Mouse (Mus musculus) kidney, adult 9 months (tissue): Measurements from ENCODE around the gene Trmt5.

Experiments used
- DNase-seq: peaks from one replicate; pipeline ENCODE4 v3.0.0; 2022

Trmt5 gene

GRCm38 (mm10) chr12:73286287-73287092, at the start of gene Trmt5, which contains the start of gene Slc38a6:
TSS of gene Trmt5 (minus strand) at chr12:73286710.
TSS of gene Slc38a6 (plus strand) at chr12:73286779.
- DNase-seq, result peak; percentile 95

GRCm38 (mm10) chr12:73334051-73334551, 47.6 kb upstream of the Trmt5 start:
- no peak for DNase-seq

- no peak for DNase-seq
Measured at GRCm38 (mm10) chr12:73332701-73333100, 46.2 kb upstream of the Trmt5 start.

- no peak for DNase-seq
Measured at GRCm38 (mm10) chr12:73330236-73330635, 43.7 kb upstream of the Trmt5 start.

GRCm38 (mm10) chr12:73328448-73329167, 42.1 kb upstream of the Trmt5 start:
- no peak for DNase-seq

GRCm38 (mm10) chr12:73327381-73327780, 40.9 kb upstream of the Trmt5 start:
- no peak for DNase-seq

- no peak for DNase-seq
Measured at GRCm38 (mm10) chr12:73325617-73326016, 39.1 kb upstream of the Trmt5 start.

- DNase-seq, result no peak
Measured at GRCm38 (mm10) chr12:73325181-73325580, 38.7 kb upstream of the Trmt5 start.

- peak; percentile 30 for DNase-seq
Measured at GRCm38 (mm10) chr12:73324742-73325141, 38.2 kb upstream of the Trmt5 start.

- no peak for DNase-seq
Measured at GRCm38 (mm10) chr12:73324180-73324586, 37.7 kb upstream of the Trmt5 start.

- DNase-seq, result no peak
Measured at GRCm38 (mm10) chr12:73317706-73318686, 31.5 kb upstream of the Trmt5 start.

GRCm38 (mm10) chr12:73308711-73309110, 22.2 kb upstream of the Trmt5 start:
- DNase-seq, result no peak

- no peak for DNase-seq
Measured at GRCm38 (mm10) chr12:73307750-73308149, 21.2 kb upstream of the Trmt5 start.

GRCm38 (mm10) chr12:73304636-73305035, 18.1 kb upstream of the Trmt5 start:
- DNase-seq, result peak; percentile 49

GRCm38 (mm10) chr12:73300531-73300930, 14.0 kb upstream of the Trmt5 start:
- peak; percentile 90 for DNase-seq

- no peak for DNase-seq
Measured at GRCm38 (mm10) chr12:73298621-73299020, 12.1 kb upstream of the Trmt5 start.

GRCm38 (mm10) chr12:73295505-73296140, 9.1 kb upstream of the Trmt5 start:
- DNase-seq, result no peak

GRCm38 (mm10) chr12:73294884-73295283, 8.4 kb upstream of the Trmt5 start:
- DNase-seq, result no peak

- no peak for DNase-seq
Measured at GRCm38 (mm10) chr12:73288626-73289025, 2.1 kb upstream of the Trmt5 start.

GRCm38 (mm10) chr12:73287609-73288008, 1.1 kb upstream of the Trmt5 start:
- peak; percentile 52 for DNase-seq

- DNase-seq, result no peak
Measured at GRCm38 (mm10) chr12:73274921-73275320, 11.6 kb downstream of the Trmt5 start.

- no peak for DNase-seq
Measured at GRCm38 (mm10) chr12:73269933-73270332, 16.6 kb downstream of the Trmt5 start.
